Mouse (Mus musculus) bone marrow, adult 2 months (tissue): ENCODE results near the gene Atp6v0b.

Experiments used
- CTCF ChIP-seq: fragments of 200-500 bp; IDR thresholded peaks from 2 replicates; pipeline ENCODE4 v1.5.1; 2011; ENCODE audit warnings: low read length, control low read depth; ENCODE audit not compliant: control insufficient read depth, insufficient read depth
- POLR2A ChIP-seq: fragments of 200-500 bp; IDR thresholded peaks from 2 replicates; pipeline ENCODE4 v1.6.1; 2011; ENCODE audit warnings: low read depth, mild to moderate bottlenecking, control low read depth, low read length, borderline replicate concordance; ENCODE audit not compliant: control insufficient read depth

- TF ChIP-seq CTCF (no peak), POLR2A (no peak)
These were observed 45.6 kb downstream of the Atp6v0b start for GRCm38 (mm10) chr4:117841566-117841965.
